Mouse (Mus musculus) CH12.LX (cell line): ENCODE results near the gene Nat8f5. TPM values are rescaled to one million over a fixed set of nuclear protein-coding genes. Genes with fewer than 3 reads are reported as not detected.

ENCODE experiments used
- DNase-seq: peaks from one replicate; pipeline ENCODE4 v3.0.0-alpha.2; 2013; ENCODE audit errors: extremely low read depth
- H3K27ac ChIP-seq: 2 replicates; pipeline ENCODE4 v1.5.1; 2012; ENCODE audit warnings: low read depth, mild to moderate bottlenecking, control low read depth, moderate library complexity; ENCODE audit not compliant: insufficient read depth
- H3K27me3 ChIP-seq: replicated peaks from 2 replicates; pipeline ENCODE3; 2012; ENCODE audit warnings: inconsistent platforms
- H3K36me3 ChIP-seq, 2 experiments: replicated peaks in 1 of 2; 2 replicates each; pipeline versions ENCODE3 to v1.6.1; 2012; ENCODE audit warnings: inconsistent platforms in 1 of 2, low read length in 1 of 2, mild to moderate bottlenecking in 1 of 2, mixed read lengths in 1 of 2, moderate library complexity in 1 of 2; ENCODE audit not compliant: control insufficient read depth in 1 of 2, insufficient read depth in 1 of 2
- H3K4me1 ChIP-seq, 2 experiments: 2 replicates each; pipeline ENCODE4 v1.6.1; 2012; ENCODE audit warnings: inconsistent platforms in 1 of 2, moderate library complexity in 1 of 2; ENCODE audit not compliant: insufficient read depth in 2 of 2, control insufficient read depth in 1 of 2
- H3K4me2 ChIP-seq: 2 replicates; pipeline ENCODE4 v1.6.1; 2012; ENCODE audit warnings: low read depth, mild to moderate bottlenecking, control low read depth; ENCODE audit not compliant: poor library complexity, insufficient read depth, severe bottlenecking
- H3K4me3 ChIP-seq, 3 experiments: fragments of 150-350 bp in 1 of 3; sonication (generic) in 1 of 3; replicated peaks in 1 of 3; 2 replicates each; pipeline versions ENCODE3 to v1.5.1; 2011 to 2012; ENCODE audit warnings: low read depth in 2 of 3, low read length in 2 of 3, mild to moderate bottlenecking in 2 of 3, moderate library complexity in 2 of 3, control low read depth in 1 of 3, improper control_type of control experiment in 1 of 3, inconsistent platforms in 1 of 3, mixed read lengths in 1 of 3; ENCODE audit not compliant: poor library complexity in 1 of 3
- H3K79me2 ChIP-seq: replicated peaks from 2 replicates; pipeline ENCODE4 v1.6.1; 2012; ENCODE audit warnings: mild to moderate bottlenecking, moderate library complexity; ENCODE audit not compliant: control insufficient read depth, poor library complexity, insufficient read depth, severe bottlenecking; ENCODE audit errors: extremely low read depth
- H3K9ac ChIP-seq: 2 replicates; pipeline ENCODE4 v1.6.1; 2012; ENCODE audit warnings: low read depth, mild to moderate bottlenecking, control low read depth, moderate library complexity; ENCODE audit not compliant: insufficient read depth
- H3K9me3 ChIP-seq: replicated peaks from 2 replicates; pipeline ENCODE3; 2012; ENCODE audit warnings: low read length, inconsistent platforms, mixed read lengths
- BHLHE40 ChIP-seq: IDR thresholded peaks from 2 replicates; pipeline ENCODE4 v1.6.1; 2011; ENCODE audit warnings: mild to moderate bottlenecking, low read depth, low read length, improper control_type of control experiment
- CHD2 ChIP-seq: IDR thresholded peaks from 2 replicates; pipeline ENCODE4 v1.6.1; 2011; ENCODE audit warnings: low read length, improper control_type of control experiment
- CTCF ChIP-seq, 2 experiments: IDR thresholded peaks in 1 of 2; conservative IDR thresholded peaks in 1 of 2; 2 replicates each; pipeline ENCODE4 v1.5.1; 2011 to 2012; ENCODE audit warnings: low read depth in 2 of 2, low read length in 2 of 2, improper control_type of control experiment in 1 of 2, inconsistent platforms in 1 of 2, mild to moderate bottlenecking in 1 of 2, moderate library complexity in 1 of 2
- E2F4 ChIP-seq: IDR thresholded peaks from 2 replicates; pipeline ENCODE4 v1.6.1; 2011; ENCODE audit warnings: low read depth, low read length, improper control_type of control experiment; ENCODE audit not compliant: insufficient replicate concordance
- ELF1 ChIP-seq: IDR thresholded peaks from 2 replicates; pipeline ENCODE4 v1.6.1; 2014; ENCODE audit warnings: low read depth, mild to moderate bottlenecking, inconsistent platforms, low read length, improper control_type of control experiment
- EP300 ChIP-seq: IDR thresholded peaks from 2 replicates; pipeline ENCODE4 v1.6.1; 2011; ENCODE audit warnings: low read length, improper control_type of control experiment
- GABPA ChIP-seq: IDR thresholded peaks from 2 replicates; pipeline ENCODE4 v1.6.1; 2012; ENCODE audit warnings: low read depth, low read length, improper control_type of control experiment, inconsistent platforms; ENCODE audit not compliant: insufficient replicate concordance
- IRF4 ChIP-seq: IDR thresholded peaks from 2 replicates; pipeline ENCODE4 v1.6.1; 2014; ENCODE audit warnings: low read depth, mild to moderate bottlenecking, inconsistent platforms, low read length, improper control_type of control experiment
- JUND ChIP-seq: conservative IDR thresholded peaks from 2 replicates; pipeline ENCODE4 v1.6.1; 2011; ENCODE audit warnings: low read depth, low read length, improper control_type of control experiment
- KAT2A ChIP-seq: IDR thresholded peaks from 2 replicates; pipeline ENCODE4 v1.6.1; 2012; ENCODE audit warnings: low read length, improper control_type of control experiment, inconsistent platforms; ENCODE audit not compliant: insufficient replicate concordance
- MAFK ChIP-seq: IDR thresholded peaks from 2 replicates; pipeline ENCODE4 v1.6.1; 2011; ENCODE audit warnings: low read length, improper control_type of control experiment; ENCODE audit not compliant: insufficient replicate concordance
- MAZ ChIP-seq: IDR thresholded peaks from 2 replicates; pipeline ENCODE4 v1.6.1; 2012; ENCODE audit warnings: low read depth, mild to moderate bottlenecking, inconsistent platforms, low read length, improper control_type of control experiment, moderate library complexity
- MEF2A ChIP-seq: IDR thresholded peaks from 2 replicates; pipeline ENCODE4 v1.6.1; 2014; ENCODE audit warnings: low read depth, mild to moderate bottlenecking, inconsistent platforms, low read length, improper control_type of control experiment, borderline replicate concordance
- NRF1 ChIP-seq: IDR thresholded peaks from 2 replicates; pipeline ENCODE4 v1.6.1; 2014; ENCODE audit warnings: low read depth, mild to moderate bottlenecking, inconsistent platforms, low read length, improper control_type of control experiment, moderate library complexity
- PAX5 ChIP-seq: IDR thresholded peaks from 2 replicates; pipeline ENCODE4 v1.6.1; 2012; ENCODE audit warnings: low read length, inconsistent platforms, mixed read lengths
- POLR2A ChIP-seq: IDR thresholded peaks from 2 replicates; pipeline ENCODE4 v1.6.1; 2011; ENCODE audit warnings: low read depth, mild to moderate bottlenecking, improper control_type of control experiment, low read length
- POLR2AphosphoS2 ChIP-seq: IDR thresholded peaks from 2 replicates; pipeline ENCODE4 v1.6.1; 2011; ENCODE audit warnings: low read depth, low read length, improper control_type of control experiment
- RAD21 ChIP-seq: IDR thresholded peaks from 2 replicates; pipeline ENCODE4 v1.6.1; 2011; ENCODE audit warnings: low read depth, mild to moderate bottlenecking, low read length, improper control_type of control experiment, moderate library complexity
- SIN3A ChIP-seq: IDR thresholded peaks from 2 replicates; pipeline ENCODE4 v1.6.1; 2012; ENCODE audit warnings: low read length, improper control_type of control experiment, inconsistent platforms
- SMC3 ChIP-seq: IDR thresholded peaks from 2 replicates; pipeline ENCODE4 v1.6.1; 2011; ENCODE audit warnings: low read depth, low read length, improper control_type of control experiment
- TBP ChIP-seq: conservative IDR thresholded peaks from 2 replicates; pipeline ENCODE4 v1.6.1; 2011; ENCODE audit warnings: low read depth, low read length, improper control_type of control experiment
- TCF12 ChIP-seq: IDR thresholded peaks from 2 replicates; pipeline ENCODE4 v1.6.1; 2014; ENCODE audit warnings: low read depth, mild to moderate bottlenecking, inconsistent platforms, low read length, improper control_type of control experiment
- UBTF ChIP-seq: IDR thresholded peaks from 2 replicates; pipeline ENCODE4 v1.6.1; 2012; ENCODE audit warnings: low read depth, mild to moderate bottlenecking, inconsistent platforms, low read length, improper control_type of control experiment, moderate library complexity
- USF2 ChIP-seq: conservative IDR thresholded peaks from 2 replicates; pipeline ENCODE4 v1.6.1; 2011; ENCODE audit warnings: low read depth, low read length, improper control_type of control experiment
- ZKSCAN1 ChIP-seq: IDR thresholded peaks from 2 replicates; pipeline ENCODE4 v1.6.1; 2012; ENCODE audit warnings: low read depth, inconsistent platforms, low read length, improper control_type of control experiment, borderline replicate concordance
- ZNF384 ChIP-seq: IDR thresholded peaks from 2 replicates; pipeline ENCODE4 v1.6.1; 2012; ENCODE audit warnings: low read depth, low read length, improper control_type of control experiment, inconsistent platforms
- dilution Hi-C: fragments of 300-500 bp; cut with MboI; formaldehyde crosslinking; loops from 2 replicates; pipeline ENCODE4 v1.14.3; 2020; ENCODE audit warnings: low sequenced_read_pairs; ENCODE audit not compliant: extremely low pct_unique_long_range_greater_than_20kb, extremely low pct_ligation_motif_present
- in situ Hi-C: fragments of 300-500 bp; cut with MboI; formaldehyde crosslinking; loops from 3 replicates; pipeline ENCODE4 v1.14.3; 2019; ENCODE audit warnings: low sequenced_read_pairs, low pct_ligation_motif_present, low pct_unique_long_range_greater_than_20kb, mixed read lengths
- polyA plus RNA-seq: library from polyadenylated mRNA; unstranded; fragments of >175 nt; gene quantifications from 2 replicates; pipeline ENCODE4 v1.2.1, GENCODE M21; 2012; ENCODE audit warnings: low read depth; ENCODE audit not compliant: insufficient read length
- total RNA-seq, 2 experiments: library from RNA; depleted of rRNA; stranded (reverse); fragments of 300-350 nt in 1 of 2; fragments of >200 nt in 1 of 2; gene quantifications; 2 replicates each; pipeline ENCODE4 v1.2.3; 2012 to 2014

The Nat8f5 gene
- total and polyA plus RNA-seq, 3 experiments: not detected

GRCm38 (mm10) chr6:85861247-85861646, 40.5 kb upstream of the Nat8f5 start:
- dilution Hi-C loops: no loop called here
- in situ Hi-C loops: no loop called here
- H3K4me3 ChIP-seq: no peak overlapping the region
- H3K27ac ChIP-seq: no peak overlapping the region
- no peaks in the 10 kb centered on the region for H3K9me3 ChIP-seq
- no peaks in the 10 kb centered on the region for H3K79me2 ChIP-seq
- no peak overlapping the region for H3K4me2 ChIP-seq
- H3K4me1 ChIP-seq: no peaks in the 10 kb centered on the region
- TF ChIP-seq MAZ (no peak), CTCF (conservative IDR thresholded peaks at IDR 0.05 in 1 of 2, IDR thresholded peaks at IDR 0.05 in 1 of 2; ENCODE audit: low read depth in 2 of 2, low read length in 2 of 2) (no peak), ZKSCAN1 (no peak), NRF1 (no peak), POLR2A (no peak), EP300 (no peak), SMC3 (no peak), TCF12 (no peak), USF2 (no peak), POLR2AphosphoS2 (no peak), BHLHE40 (no peak), CHD2 (no peak), E2F4 (no peak), TBP (no peak), UBTF (no peak), RAD21 (no peak)
- peaks cover 74% of the 10 kb centered on the region for H3K27me3 ChIP-seq
- no peak overlapping the region for H3K9ac ChIP-seq
- no peak for DNase-seq
- H3K36me3 ChIP-seq: no peaks in the 10 kb centered on the region

GRCm38 (mm10) chr6:85856194-85856678, 35.5 kb upstream of the Nat8f5 start:
- Histone ChIP-seq H3K27ac (no peak overlapping the region), H3K79me2 (no peaks in the 10 kb centered on the region), H3K36me3 (no peaks in the 10 kb centered on the region), H3K4me2 (no peak overlapping the region), H3K9me3 (no peaks in the 10 kb centered on the region), H3K4me1 (no peaks in the 10 kb centered on the region), H3K4me3 (no peak overlapping the region), H3K27me3 (peaks cover 75% of the 10 kb centered on the region), H3K9ac (no peak overlapping the region)
- TF ChIP-seq E2F4: no peak
- no peak for DNase-seq
- in situ Hi-C loops (no loop called here), dilution Hi-C loops (no loop called here)

GRCm38 (mm10) chr6:85853481-85853880, 32.7 kb upstream of the Nat8f5 start:
- DNase-seq: no peak
- TF ChIP-seq SMC3 (no peak), ZKSCAN1 (no peak), PAX5 (no peak), EP300 (no peak), GABPA (no peak), IRF4 (no peak), SIN3A (no peak), NRF1 (no peak), BHLHE40 (no peak), MAFK (no peak), KAT2A (no peak), MEF2A (no peak), ZNF384 (no peak), ELF1 (no peak), POLR2AphosphoS2 (no peak), JUND (no peak)

More at GRCm38 (mm10) chr6:85853481-85853880, 32.7 kb upstream of the Nat8f5 start:
- H3K4me3 ChIP-seq: no peak overlapping the region
- dilution Hi-C loops: no loop called here
- no peaks in the 10 kb centered on the region for H3K9me3 ChIP-seq
- no peak overlapping the region for H3K9ac ChIP-seq
- in situ Hi-C loops: no loop called here
- H3K4me2 ChIP-seq: no peak overlapping the region
- H3K27ac ChIP-seq: no peak overlapping the region
- no peaks in the 10 kb centered on the region for H3K79me2 ChIP-seq
- peaks cover 73% of the 10 kb centered on the region for H3K27me3 ChIP-seq
- H3K36me3 ChIP-seq: no peaks in the 10 kb centered on the region
- no peaks in the 10 kb centered on the region for H3K4me1 ChIP-seq
